Mouse (Mus musculus) CH12.LX (cell line): ENCODE measurements around the gene Galr2. TPM values are rescaled to one million over a fixed set of nuclear protein-coding genes. Genes with fewer than 3 reads are reported as not detected.

Source experiments
- DNase-seq: peaks from one replicate; pipeline ENCODE4 v3.0.0-alpha.2; 2013; ENCODE audit errors: extremely low read depth
- H3K27ac ChIP-seq: 2 replicates; pipeline ENCODE4 v1.5.1; 2012; ENCODE audit warnings: low read depth, mild to moderate bottlenecking, control low read depth, moderate library complexity; ENCODE audit not compliant: insufficient read depth
- H3K27me3 ChIP-seq: replicated peaks from 2 replicates; pipeline ENCODE3; 2012; ENCODE audit warnings: inconsistent platforms
- H3K36me3 ChIP-seq, 2 experiments: replicated peaks in 1 of 2; 2 replicates each; pipeline versions ENCODE3 to v1.6.1; 2012; ENCODE audit warnings: inconsistent platforms in 1 of 2, low read length in 1 of 2, mild to moderate bottlenecking in 1 of 2, mixed read lengths in 1 of 2, moderate library complexity in 1 of 2; ENCODE audit not compliant: control insufficient read depth in 1 of 2, insufficient read depth in 1 of 2
- H3K4me1 ChIP-seq, 2 experiments: 2 replicates each; pipeline ENCODE4 v1.6.1; 2012; ENCODE audit warnings: inconsistent platforms in 1 of 2, moderate library complexity in 1 of 2; ENCODE audit not compliant: insufficient read depth in 2 of 2, control insufficient read depth in 1 of 2
- H3K4me2 ChIP-seq: 2 replicates; pipeline ENCODE4 v1.6.1; 2012; ENCODE audit warnings: low read depth, mild to moderate bottlenecking, control low read depth; ENCODE audit not compliant: poor library complexity, insufficient read depth, severe bottlenecking
- H3K4me3 ChIP-seq, 3 experiments: fragments of 150-350 bp in 1 of 3; sonication (generic) in 1 of 3; replicated peaks in 1 of 3; 2 replicates each; pipeline versions ENCODE3 to v1.5.1; 2011 to 2012; ENCODE audit warnings: low read depth in 2 of 3, low read length in 2 of 3, mild to moderate bottlenecking in 2 of 3, moderate library complexity in 2 of 3, control low read depth in 1 of 3, improper control_type of control experiment in 1 of 3, inconsistent platforms in 1 of 3, mixed read lengths in 1 of 3; ENCODE audit not compliant: poor library complexity in 1 of 3
- H3K79me2 ChIP-seq: replicated peaks from 2 replicates; pipeline ENCODE4 v1.6.1; 2012; ENCODE audit warnings: mild to moderate bottlenecking, moderate library complexity; ENCODE audit not compliant: control insufficient read depth, poor library complexity, insufficient read depth, severe bottlenecking; ENCODE audit errors: extremely low read depth
- H3K9ac ChIP-seq: 2 replicates; pipeline ENCODE4 v1.6.1; 2012; ENCODE audit warnings: low read depth, mild to moderate bottlenecking, control low read depth, moderate library complexity; ENCODE audit not compliant: insufficient read depth
- H3K9me3 ChIP-seq: replicated peaks from 2 replicates; pipeline ENCODE3; 2012; ENCODE audit warnings: low read length, inconsistent platforms, mixed read lengths
- BHLHE40 ChIP-seq: IDR thresholded peaks from 2 replicates; pipeline ENCODE4 v1.6.1; 2011; ENCODE audit warnings: mild to moderate bottlenecking, low read depth, low read length, improper control_type of control experiment
- CHD2 ChIP-seq: IDR thresholded peaks from 2 replicates; pipeline ENCODE4 v1.6.1; 2011; ENCODE audit warnings: low read length, improper control_type of control experiment
- CTCF ChIP-seq, 2 experiments: IDR thresholded peaks in 1 of 2; conservative IDR thresholded peaks in 1 of 2; 2 replicates each; pipeline ENCODE4 v1.5.1; 2011 to 2012; ENCODE audit warnings: low read depth in 2 of 2, low read length in 2 of 2, improper control_type of control experiment in 1 of 2, inconsistent platforms in 1 of 2, mild to moderate bottlenecking in 1 of 2, moderate library complexity in 1 of 2
- GABPA ChIP-seq: IDR thresholded peaks from 2 replicates; pipeline ENCODE4 v1.6.1; 2012; ENCODE audit warnings: low read depth, low read length, improper control_type of control experiment, inconsistent platforms; ENCODE audit not compliant: insufficient replicate concordance
- JUN ChIP-seq: IDR thresholded peaks from 2 replicates; pipeline ENCODE4 v1.6.1; 2011; ENCODE audit warnings: low read depth, mild to moderate bottlenecking, low read length, improper control_type of control experiment, moderate library complexity; ENCODE audit not compliant: insufficient read depth
- KAT2A ChIP-seq: IDR thresholded peaks from 2 replicates; pipeline ENCODE4 v1.6.1; 2012; ENCODE audit warnings: low read length, improper control_type of control experiment, inconsistent platforms; ENCODE audit not compliant: insufficient replicate concordance
- MYC ChIP-seq: IDR thresholded peaks from 2 replicates; pipeline ENCODE4 v1.6.1; 2011; ENCODE audit warnings: low read depth, mild to moderate bottlenecking, improper control_type of control experiment, low read length
- NELFE ChIP-seq: IDR thresholded peaks from 2 replicates; pipeline ENCODE4 v1.6.1; 2011; ENCODE audit warnings: low read depth, low read length, improper control_type of control experiment
- NRF1 ChIP-seq: IDR thresholded peaks from 2 replicates; pipeline ENCODE4 v1.6.1; 2014; ENCODE audit warnings: low read depth, mild to moderate bottlenecking, inconsistent platforms, low read length, improper control_type of control experiment, moderate library complexity
- PAX5 ChIP-seq: IDR thresholded peaks from 2 replicates; pipeline ENCODE4 v1.6.1; 2012; ENCODE audit warnings: low read length, inconsistent platforms, mixed read lengths
- POLR2AphosphoS2 ChIP-seq: IDR thresholded peaks from 2 replicates; pipeline ENCODE4 v1.6.1; 2011; ENCODE audit warnings: low read depth, low read length, improper control_type of control experiment
- RCOR1 ChIP-seq: conservative IDR thresholded peaks from 2 replicates; pipeline ENCODE4 v1.6.1; 2012; ENCODE audit warnings: low read depth, mild to moderate bottlenecking, inconsistent platforms, low read length, improper control_type of control experiment
- TCF12 ChIP-seq: IDR thresholded peaks from 2 replicates; pipeline ENCODE4 v1.6.1; 2014; ENCODE audit warnings: low read depth, mild to moderate bottlenecking, inconsistent platforms, low read length, improper control_type of control experiment
- USF2 ChIP-seq: conservative IDR thresholded peaks from 2 replicates; pipeline ENCODE4 v1.6.1; 2011; ENCODE audit warnings: low read depth, low read length, improper control_type of control experiment
- ZC3H11A ChIP-seq: IDR thresholded peaks from 2 replicates; pipeline ENCODE4 v1.6.1; 2012; ENCODE audit warnings: low read depth, mild to moderate bottlenecking, inconsistent platforms, low read length, improper control_type of control experiment
- ZKSCAN1 ChIP-seq: IDR thresholded peaks from 2 replicates; pipeline ENCODE4 v1.6.1; 2012; ENCODE audit warnings: low read depth, inconsistent platforms, low read length, improper control_type of control experiment, borderline replicate concordance
- ZMIZ1 ChIP-seq: IDR thresholded peaks from 2 replicates; pipeline ENCODE4 v1.6.1; 2012; ENCODE audit warnings: low read depth, mild to moderate bottlenecking, inconsistent platforms, low read length, improper control_type of control experiment
- dilution Hi-C: fragments of 300-500 bp; cut with MboI; formaldehyde crosslinking; loops from 2 replicates; pipeline ENCODE4 v1.14.3; 2020; ENCODE audit warnings: low sequenced_read_pairs; ENCODE audit not compliant: extremely low pct_unique_long_range_greater_than_20kb, extremely low pct_ligation_motif_present
- in situ Hi-C: fragments of 300-500 bp; cut with MboI; formaldehyde crosslinking; loops from 3 replicates; pipeline ENCODE4 v1.14.3; 2019; ENCODE audit warnings: low sequenced_read_pairs, low pct_ligation_motif_present, low pct_unique_long_range_greater_than_20kb, mixed read lengths
- polyA plus RNA-seq: library from polyadenylated mRNA; unstranded; fragments of >175 nt; gene quantifications from 2 replicates; pipeline ENCODE4 v1.2.1, GENCODE M21; 2012; ENCODE audit warnings: low read depth; ENCODE audit not compliant: insufficient read length
- total RNA-seq, 2 experiments: library from RNA; depleted of rRNA; stranded (reverse); fragments of 300-350 nt in 1 of 2; fragments of >200 nt in 1 of 2; gene quantifications; 2 replicates each; pipeline ENCODE4 v1.2.3; 2012 to 2014

The Galr2 gene
- total and polyA plus RNA-seq, 3 experiments, result 0.21 to 1.6 (median 0.85) TPM

DNA sequence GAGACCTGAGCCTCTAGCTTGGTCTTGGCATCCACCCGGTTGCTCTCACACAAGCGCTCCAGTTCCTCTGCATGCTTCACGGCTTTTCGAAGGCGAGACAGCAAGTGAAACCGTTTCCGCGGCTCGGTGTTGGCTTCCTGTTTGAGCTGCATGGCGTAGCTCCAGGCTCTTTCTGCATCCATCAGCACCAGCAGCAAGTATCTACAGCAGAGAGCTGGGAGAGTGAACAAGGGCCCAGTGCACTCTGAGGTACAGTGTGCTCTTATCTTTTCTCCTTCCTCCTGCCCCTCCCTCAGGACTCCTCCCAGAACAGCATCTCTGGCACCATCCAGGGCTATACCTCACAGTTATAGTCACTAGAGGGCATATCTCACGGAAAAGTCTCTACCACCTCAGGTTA, 15.4 kb upstream of the Galr2 start:
- dilution Hi-C loops, result no loop called here
- no peaks in the 10 kb centered on the region for H3K27me3 ChIP-seq
- no peaks in the 10 kb centered on the region for H3K9me3 ChIP-seq
- TF ChIP-seq CTCF (conservative IDR thresholded peaks at IDR 0.05 in 1 of 2, IDR thresholded peaks at IDR 0.05 in 1 of 2; ENCODE audit: low read depth in 2 of 2, low read length in 2 of 2), result peak in 1 of 2 experiments; percentile 21; a peak in 1 of 4 replicates
- TF ChIP-seq GABPA, result no peak
- H3K79me2 ChIP-seq, result peaks cover 15% of the 10 kb centered on the region
- in situ Hi-C loops, result no loop called here
- H3K4me2 ChIP-seq, result no peak overlapping the region
- no peak overlapping the region for H3K4me3 ChIP-seq
- DNase-seq, result peak; percentile 50
- peaks cover 2 to 28% of the 10 kb centered on the region in 2 experiments; a peak in 3 of 4 replicates for H3K4me1 ChIP-seq
- H3K36me3 ChIP-seq, result peaks cover 89 to 97% of the 10 kb centered on the region in 2 experiments
- H3K27ac ChIP-seq, result no peak overlapping the region
- H3K9ac ChIP-seq, result no peak overlapping the region

DNA sequence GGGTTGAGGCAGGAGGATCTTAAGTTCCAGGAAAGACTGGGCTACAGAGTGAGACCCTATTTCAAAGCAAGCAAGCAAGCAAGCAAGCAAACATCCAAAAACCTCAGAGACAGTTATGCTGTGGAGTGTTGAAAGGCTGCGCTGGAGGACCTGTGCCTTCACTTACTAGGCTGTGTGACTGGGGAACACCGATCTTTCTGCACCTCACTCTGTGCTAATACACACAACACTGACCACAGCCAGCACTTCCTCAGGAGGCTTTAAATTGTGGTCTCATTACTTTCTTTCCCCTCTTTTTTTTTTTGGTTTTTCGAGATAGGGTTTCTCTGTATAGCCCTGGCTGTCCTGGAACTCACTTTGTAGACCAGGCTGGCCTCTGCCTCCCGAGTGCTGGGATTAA, 14.9 kb upstream of the Galr2 start:
- peaks cover 2 to 32% of the 10 kb centered on the region in 2 experiments; a peak in 3 of 4 replicates for H3K4me1 ChIP-seq
- no peak overlapping the region for H3K9ac ChIP-seq
- dilution Hi-C loops, result no loop called here
- peaks cover 20% of the 10 kb centered on the region for H3K79me2 ChIP-seq
- no peaks in the 10 kb centered on the region for H3K27me3 ChIP-seq
- no peak overlapping the region for H3K4me3 ChIP-seq
- H3K9me3 ChIP-seq, result no peaks in the 10 kb centered on the region
- peaks cover 89 to 97% of the 10 kb centered on the region in 2 experiments for H3K36me3 ChIP-seq
- H3K27ac ChIP-seq, result no peak overlapping the region
- in situ Hi-C loops, result no loop called here
- H3K4me2 ChIP-seq, result no peak overlapping the region
- DNase-seq, result no peak
- TF ChIP-seq PAX5 (no peak), TCF12 (no peak), ZKSCAN1 (no peak), ZMIZ1 (no peak), NRF1 (no peak), POLR2AphosphoS2 (no peak), MYC (no peak), ZC3H11A (no peak), USF2 (no peak), CTCF (conservative IDR thresholded peaks at IDR 0.05 in 1 of 2, IDR thresholded peaks at IDR 0.05 in 1 of 2; ENCODE audit: low read depth in 2 of 2, low read length in 2 of 2) (no peak), CHD2 (no peak), NELFE (no peak), KAT2A (no peak), RCOR1 (no peak), JUN (no peak), BHLHE40 (no peak)
